Mouse (Mus musculus): Measurements from ENCODE around the gene Dhrs3. TPM values are rescaled to one million over a fixed set of nuclear protein-coding genes. Genes with fewer than 3 reads are reported as not detected.
A peak's percentile ranks its signal among the peaks of the same experiment; 100 is the strongest.

The Dhrs3 gene
- polyA plus RNA-seq, 1 experiment: 58.7 TPM

DNA sequence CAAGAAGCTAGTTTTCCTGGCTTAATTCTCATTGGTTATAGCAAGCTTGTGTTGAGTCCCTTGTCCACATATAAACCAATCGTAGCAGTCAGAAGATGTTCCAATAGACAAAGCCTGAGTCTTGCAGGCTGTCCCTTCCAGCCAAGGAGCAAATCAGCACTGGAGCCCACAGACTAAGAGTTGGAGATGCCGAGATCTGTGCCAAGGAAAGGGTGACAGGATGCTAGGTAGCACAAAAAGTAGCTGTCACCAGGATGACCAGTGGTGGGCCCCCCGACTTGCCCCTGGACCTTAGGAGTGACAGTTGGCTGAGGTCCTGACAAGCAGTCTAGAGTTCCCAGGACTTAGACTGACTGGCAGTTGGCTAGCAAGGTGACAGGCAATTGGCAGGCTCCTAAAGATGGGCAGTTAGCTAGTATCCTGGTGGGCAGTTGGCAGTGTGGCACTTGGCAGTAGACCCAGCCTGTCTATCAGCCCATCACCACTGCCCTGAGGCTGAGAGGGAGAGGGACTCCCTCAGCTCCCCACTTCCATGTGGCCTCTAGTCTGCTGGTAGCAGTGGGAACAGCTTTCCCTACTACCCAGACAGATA lies 44.0 kb downstream of the Dhrs3 start:
- no peak overlapping the region for H3K27ac ChIP-seq (ENCODE audit: control insufficient read depth, insufficient read depth, low read depth, low read length, poor library complexity)
- H3K4me3 ChIP-seq (replicated peaks; ENCODE audit: control insufficient read depth, low read depth, low read length): no peak overlapping the region
- H3K4me1 ChIP-seq (ENCODE audit: control insufficient read depth, insufficient read depth, low read length): no peaks in the 10 kb centered on the region; the same call in 1 of the 2 replicates
- TF ChIP-seq CTCF (IDR thresholded peaks at IDR 0.05; ENCODE audit: control insufficient read depth, insufficient read depth, low read length) (no peak), POLR2A (IDR thresholded peaks at IDR 0.05; ENCODE audit: borderline replicate concordance, control insufficient read depth, low read depth, low read length) (no peak)
- WGBS: 84% methylated on average over 3 of the region's 3 CpGs

DNA sequence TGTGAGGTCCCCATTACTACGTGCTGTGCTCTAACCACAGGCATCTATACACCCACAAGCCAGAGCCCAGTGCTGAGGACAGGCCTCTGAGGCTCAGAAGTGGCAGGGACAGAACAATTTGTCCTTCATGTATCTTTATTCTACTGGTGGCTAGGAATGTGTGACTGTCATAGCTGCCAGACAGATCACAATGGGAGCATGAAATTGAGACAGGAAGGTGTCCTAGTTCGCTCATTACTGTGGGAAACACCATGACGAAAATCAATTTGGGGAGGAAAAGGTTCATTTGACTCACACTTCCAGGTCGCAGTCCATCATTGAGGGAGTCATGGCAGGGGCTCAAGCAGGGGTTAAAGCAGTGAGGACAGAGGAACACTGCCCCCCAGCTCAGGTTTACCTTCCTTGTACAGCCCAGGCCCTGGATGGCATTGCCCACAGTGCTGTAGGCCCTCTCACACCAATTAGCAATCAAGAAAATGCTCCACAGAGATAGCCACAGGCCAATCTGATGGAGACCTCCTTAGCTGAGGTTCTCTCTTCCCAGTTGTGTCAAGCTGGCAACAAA lies 47.3 kb downstream of the Dhrs3 start:
- 79% methylated on average over 4 of the region's 4 CpGs for whole genome bisulfite sequencing
- Histone ChIP-seq H3K4me1 (ENCODE audit: control insufficient read depth, insufficient read depth, low read length) (no peaks in the 10 kb centered on the region; the same call in 1 of the 2 replicates), H3K4me3 (replicated peaks; ENCODE audit: control insufficient read depth, low read depth, low read length) (no peak overlapping the region), H3K27ac (ENCODE audit: control insufficient read depth, insufficient read depth, low read depth, low read length, poor library complexity) (no peak overlapping the region)
- TF ChIP-seq CTCF (IDR thresholded peaks at IDR 0.05; ENCODE audit: control insufficient read depth, insufficient read depth, low read length) (no peak), POLR2A (IDR thresholded peaks at IDR 0.05; ENCODE audit: borderline replicate concordance, control insufficient read depth, low read depth, low read length) (no peak)

DNA sequence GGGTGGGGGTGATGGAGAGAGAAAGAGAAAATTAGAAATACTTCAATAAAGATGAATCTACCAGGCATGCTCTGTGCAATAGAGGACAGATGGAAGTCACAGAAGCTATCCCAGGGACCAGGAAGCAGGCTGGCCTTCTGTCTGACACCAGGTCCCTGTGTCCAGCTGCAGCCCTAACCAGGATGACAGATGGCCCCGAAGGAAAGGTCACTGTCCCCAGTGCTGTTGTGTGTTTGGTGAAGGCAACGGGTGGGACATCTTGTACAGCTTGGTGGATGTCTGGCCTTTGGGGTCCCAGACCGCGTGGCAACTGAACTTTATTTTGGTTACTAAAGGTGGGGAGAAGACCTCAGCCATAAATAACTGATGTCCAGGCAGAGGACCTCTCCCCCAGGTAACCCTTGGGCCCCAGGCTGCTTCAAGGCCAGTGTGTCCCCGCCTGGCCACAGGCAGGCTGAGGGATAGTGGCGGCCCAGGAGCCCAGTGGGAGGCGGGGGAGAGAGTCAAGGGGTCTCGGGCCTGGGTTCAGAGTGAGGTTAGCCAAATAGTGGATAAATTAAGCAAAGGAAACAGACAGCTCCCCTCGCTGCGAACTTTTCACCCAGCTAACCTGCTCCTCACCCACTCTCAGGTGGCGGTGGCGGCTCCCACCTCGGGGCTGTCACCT lies 48.3 kb downstream of the Dhrs3 start:
- TF ChIP-seq POLR2A (IDR thresholded peaks at IDR 0.05; ENCODE audit: borderline replicate concordance, control insufficient read depth, low read depth, low read length): no peak
- TF ChIP-seq CTCF (IDR thresholded peaks at IDR 0.05; ENCODE audit: control insufficient read depth, insufficient read depth, low read length): no peak
- WGBS: 90% methylated on average over 13 of the region's 13 CpGs
- Histone ChIP-seq H3K4me1 (ENCODE audit: control insufficient read depth, insufficient read depth, low read length) (no peaks in the 10 kb centered on the region; the same call in 1 of the 2 replicates), H3K27ac (ENCODE audit: control insufficient read depth, insufficient read depth, low read depth, low read length, poor library complexity) (no peak overlapping the region), H3K4me3 (replicated peaks; ENCODE audit: control insufficient read depth, low read depth, low read length) (no peak overlapping the region)

DNA sequence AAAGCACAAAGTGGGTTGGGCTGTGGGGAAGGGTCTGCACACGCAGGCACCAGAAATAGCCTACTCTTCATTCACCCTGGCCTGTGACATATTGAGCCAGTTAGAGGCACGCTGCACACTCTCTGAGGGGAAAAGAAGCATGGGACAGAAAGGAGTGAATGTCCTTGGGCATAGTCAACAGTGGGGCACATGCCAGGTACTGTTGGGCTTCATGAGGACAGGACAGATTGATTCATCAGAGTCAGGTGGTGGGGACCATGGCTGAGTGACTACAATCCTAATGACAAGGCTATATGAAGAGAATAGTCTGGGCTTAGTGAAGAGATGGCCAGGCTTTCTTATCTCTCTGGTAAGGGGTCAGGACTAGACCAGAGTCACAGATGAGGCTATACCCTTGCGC lies 49.8 kb downstream of the Dhrs3 start:
- Histone ChIP-seq H3K27ac (ENCODE audit: control insufficient read depth, insufficient read depth, low read depth, low read length, poor library complexity) (no peak overlapping the region), H3K4me1 (ENCODE audit: control insufficient read depth, insufficient read depth, low read length) (no peaks in the 10 kb centered on the region; the same call in none of the 2 replicates), H3K4me3 (replicated peaks; ENCODE audit: control insufficient read depth, low read depth, low read length) (no peak overlapping the region)
- TF ChIP-seq CTCF (IDR thresholded peaks at IDR 0.05; ENCODE audit: control insufficient read depth, insufficient read depth, low read length) (no peak), POLR2A (IDR thresholded peaks at IDR 0.05; ENCODE audit: borderline replicate concordance, control insufficient read depth, low read depth, low read length) (no peak)
- WGBS: 91% methylated on average over 3 of the region's 3 CpGs

DNA sequence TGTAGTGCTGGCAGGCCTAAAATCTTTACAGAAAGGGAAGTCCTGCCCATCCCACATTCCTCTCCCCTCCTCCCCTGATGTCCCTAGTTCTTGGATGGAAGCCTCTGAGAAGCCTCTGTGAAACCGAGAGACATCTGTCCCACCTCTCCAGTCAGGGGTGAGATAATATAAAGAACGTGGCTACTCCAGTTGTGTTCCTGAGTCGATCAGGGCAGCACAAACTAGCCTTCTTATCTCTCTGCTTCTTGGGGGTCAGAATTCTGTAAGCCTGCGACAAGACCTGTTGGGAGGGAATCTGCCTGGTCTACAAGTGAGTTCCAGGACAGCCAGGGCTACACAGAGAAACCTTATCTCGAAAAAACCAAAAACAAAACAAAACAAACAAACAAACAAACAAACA lies 50.6 kb downstream of the Dhrs3 start:
- WGBS: 63% methylated on average over 5 of the region's 5 CpGs
- H3K27ac ChIP-seq (ENCODE audit: control insufficient read depth, insufficient read depth, low read depth, low read length, poor library complexity): no peak overlapping the region
- no peak overlapping the region for H3K4me3 ChIP-seq (replicated peaks; ENCODE audit: control insufficient read depth, low read depth, low read length)
- no peaks in the 10 kb centered on the region; the same call in none of the 2 replicates for H3K4me1 ChIP-seq (ENCODE audit: control insufficient read depth, insufficient read depth, low read length)
- no peak for TF ChIP-seq CTCF (IDR thresholded peaks at IDR 0.05; ENCODE audit: control insufficient read depth, insufficient read depth, low read length)
- no peak for TF ChIP-seq POLR2A (IDR thresholded peaks at IDR 0.05; ENCODE audit: borderline replicate concordance, control insufficient read depth, low read depth, low read length)

DNA sequence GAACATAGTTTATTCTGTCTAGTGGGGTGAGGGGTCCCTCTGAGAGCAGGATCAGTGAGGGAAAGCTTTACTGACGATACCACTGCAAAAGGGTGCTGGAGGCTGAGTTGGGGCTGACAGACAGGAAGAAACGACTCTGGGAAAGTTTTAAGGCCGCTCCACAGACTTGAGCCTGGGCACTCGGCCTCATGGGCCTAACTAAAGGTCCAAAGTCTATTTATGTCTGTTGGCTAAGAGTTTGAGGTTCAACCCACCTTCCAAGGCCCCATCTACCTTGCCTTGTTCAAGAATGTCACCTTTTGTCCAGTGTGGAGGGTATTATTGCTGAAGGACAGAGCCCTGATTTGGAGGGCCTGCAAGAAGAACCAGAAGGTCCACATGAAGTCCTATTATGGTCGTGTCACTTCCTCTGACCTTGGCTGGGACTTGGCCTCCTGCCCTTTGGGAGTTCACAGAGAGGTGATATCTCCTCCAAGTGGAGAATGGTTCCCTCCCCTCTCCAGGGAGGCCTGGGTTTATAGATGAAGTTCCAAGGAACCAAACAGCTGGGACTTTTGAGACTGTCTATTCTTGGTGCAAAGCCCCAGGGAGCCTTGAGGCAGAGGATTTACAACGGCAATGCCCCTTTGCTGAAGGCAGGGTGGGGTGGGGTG lies 55.2 kb downstream of the Dhrs3 start:
- Histone ChIP-seq H3K4me1 (ENCODE audit: control insufficient read depth, insufficient read depth, low read length) (peaks cover 8% of the 10 kb centered on the region), H3K4me3 (replicated peaks; ENCODE audit: control insufficient read depth, low read depth, low read length) (no peak overlapping the region), H3K27ac (ENCODE audit: control insufficient read depth, insufficient read depth, low read depth, low read length, poor library complexity) (peak overlapping the region; percentile 6; the same call in 1 of the 2 replicates)
- 57% methylated on average over 6 of the region's 6 CpGs for WGBS
- no peak for TF ChIP-seq POLR2A (IDR thresholded peaks at IDR 0.05; ENCODE audit: borderline replicate concordance, control insufficient read depth, low read depth, low read length)
- TF ChIP-seq CTCF (IDR thresholded peaks at IDR 0.05; ENCODE audit: control insufficient read depth, insufficient read depth, low read length): no peak

DNA sequence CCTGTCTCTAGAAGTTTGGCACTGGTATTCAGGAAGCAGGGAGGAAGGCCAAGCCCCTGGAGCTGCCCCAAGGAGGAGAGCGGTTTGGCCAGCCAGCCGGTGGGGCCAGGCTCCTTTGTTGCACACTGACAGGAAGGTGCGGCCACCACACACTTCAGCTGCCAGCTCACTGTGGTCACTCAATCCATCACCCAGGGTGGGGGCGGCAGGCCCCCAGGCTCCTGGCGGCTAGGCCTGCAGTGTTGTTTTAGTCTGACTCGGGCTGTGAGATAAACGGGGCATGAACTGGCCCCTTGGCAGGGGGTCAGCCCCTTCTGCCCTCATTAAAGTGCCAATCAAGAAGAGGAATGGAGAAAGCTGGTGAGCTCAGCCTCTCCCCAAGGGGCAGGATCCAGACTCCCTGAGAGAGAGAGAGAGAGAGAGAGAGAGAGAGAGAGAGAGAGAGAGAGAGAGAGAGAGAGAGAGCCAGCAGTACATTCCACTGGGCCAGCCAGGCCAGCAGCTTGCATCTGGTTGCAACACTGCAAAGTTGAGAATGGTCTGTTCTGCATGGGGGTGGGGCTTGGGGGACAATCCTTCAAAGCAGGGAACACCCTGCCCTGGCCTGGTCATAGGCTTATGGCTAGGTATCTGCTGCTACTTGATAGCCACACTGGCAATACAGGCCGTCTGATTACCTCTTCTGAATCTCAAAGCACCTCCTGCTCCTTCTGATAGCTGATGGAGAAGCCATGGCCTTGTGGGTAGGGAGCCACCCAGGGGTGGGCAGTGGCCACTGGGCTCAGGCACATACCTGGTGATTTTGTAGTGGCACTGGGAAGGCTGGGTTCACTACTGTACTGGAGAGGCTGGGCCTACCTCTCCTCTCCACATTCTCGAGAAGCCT lies 57.1 kb downstream of the Dhrs3 start:
- TF ChIP-seq CTCF (IDR thresholded peaks at IDR 0.05; ENCODE audit: control insufficient read depth, insufficient read depth, low read length) (no peak), POLR2A (IDR thresholded peaks at IDR 0.05; ENCODE audit: borderline replicate concordance, control insufficient read depth, low read depth, low read length) (no peak)
- Histone ChIP-seq H3K27ac (ENCODE audit: control insufficient read depth, insufficient read depth, low read depth, low read length, poor library complexity) (peak overlapping the region; percentile 83), H3K4me1 (ENCODE audit: control insufficient read depth, insufficient read depth, low read length) (peaks cover 10% of the 10 kb centered on the region), H3K4me3 (replicated peaks; ENCODE audit: control insufficient read depth, low read depth, low read length) (no peak overlapping the region)
- WGBS: 14% methylated on average over 9 of the region's 9 CpGs

Data from bone marrow, adult 2 months (tissue).